Mouse (Mus musculus) cerebellum, adult 9-10 months (tissue): ENCODE measurements around the gene Hoxd4.

Experiments used
- DNase-seq: peaks from one replicate; pipeline ENCODE4 v3.0.0; 2022

Hoxd4 gene

DNA sequence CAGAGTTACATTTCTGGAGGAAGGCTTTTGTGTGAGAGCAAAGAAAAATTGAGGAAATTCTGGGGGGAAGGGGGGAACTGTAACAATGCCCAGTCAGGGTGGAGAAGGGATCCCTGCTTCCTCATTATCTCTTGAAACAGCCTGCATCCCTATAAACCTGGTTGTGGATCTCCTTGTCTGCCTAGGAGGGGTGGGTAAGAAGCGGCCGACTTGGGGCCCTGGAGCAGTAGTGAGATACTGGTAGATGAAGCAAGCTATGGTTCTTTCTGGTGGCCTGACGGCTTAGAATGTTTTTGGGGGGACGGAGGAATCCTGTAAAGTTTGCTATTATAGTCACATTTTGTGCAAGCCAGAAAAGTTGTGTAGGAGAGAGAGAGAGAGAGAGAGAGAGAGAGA is 18.3 kb upstream of the Hoxd4 start:
- no peak for DNase-seq

DNA sequence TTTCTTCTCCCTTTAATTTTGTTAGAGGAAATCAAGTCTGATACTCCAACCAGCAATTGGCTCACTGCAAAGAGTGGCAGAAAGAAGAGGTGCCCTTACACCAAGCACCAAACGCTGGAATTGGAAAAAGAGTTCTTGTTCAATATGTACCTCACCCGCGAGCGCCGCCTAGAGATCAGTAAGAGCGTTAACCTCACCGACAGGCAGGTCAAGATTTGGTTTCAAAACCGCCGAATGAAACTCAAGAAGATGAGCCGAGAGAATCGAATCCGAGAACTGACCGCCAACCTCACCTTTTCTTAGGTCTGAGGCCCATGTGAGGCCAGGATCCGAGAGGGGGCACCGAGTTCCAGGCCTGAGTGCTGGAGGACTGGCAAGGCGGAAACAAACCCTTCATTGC is 17.7 kb upstream of the Hoxd4 start:
- no peak for DNase-seq

GRCm38 (mm10) chr2:74695383-74695782 is 16.3 kb upstream of the Hoxd4 start:
- no peak for DNase-seq

DNA sequence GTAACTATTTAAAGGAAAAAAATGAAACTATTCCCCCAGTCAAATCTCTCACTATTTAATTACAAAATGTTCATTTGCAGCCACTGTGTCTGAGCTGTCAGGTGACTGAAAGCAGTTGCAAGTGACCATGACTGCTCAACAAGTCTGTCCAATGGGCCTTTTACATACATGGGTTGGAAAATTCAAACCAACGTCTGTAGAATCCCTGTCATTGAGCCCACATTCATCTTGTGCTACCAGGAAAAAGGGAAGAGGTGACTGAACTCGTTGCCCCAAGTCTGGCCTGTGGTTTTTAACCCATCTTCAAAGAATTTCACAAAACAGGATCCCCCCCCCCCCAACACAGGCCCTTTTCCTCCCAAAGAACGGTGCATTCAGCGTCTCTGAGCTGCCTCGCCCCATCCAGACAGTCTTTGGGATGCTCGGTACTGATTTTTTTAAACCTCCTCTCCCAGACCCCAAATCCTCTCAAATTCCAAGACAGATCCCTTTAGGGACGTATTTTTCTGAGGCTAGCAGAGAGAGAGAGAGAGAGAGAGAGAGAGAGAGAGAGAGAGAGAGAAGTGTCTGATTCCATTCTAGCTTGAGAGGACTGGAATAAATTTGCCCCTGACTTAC is 15.8 kb upstream of the Hoxd4 start:
- no peak for DNase-seq

GRCm38 (mm10) chr2:74696442-74697335 is 15.0 kb upstream of the Hoxd4 start:
- DNase-seq: no peak

- DNase-seq: no peak
Measured at GRCm38 (mm10) chr2:74697567-74698121, 14.1 kb upstream of the Hoxd4 start, which contains the start of gene Hoxd9. Gene Hoxd9, plus strand, starts transcription at chr2:74697727.

DNA sequence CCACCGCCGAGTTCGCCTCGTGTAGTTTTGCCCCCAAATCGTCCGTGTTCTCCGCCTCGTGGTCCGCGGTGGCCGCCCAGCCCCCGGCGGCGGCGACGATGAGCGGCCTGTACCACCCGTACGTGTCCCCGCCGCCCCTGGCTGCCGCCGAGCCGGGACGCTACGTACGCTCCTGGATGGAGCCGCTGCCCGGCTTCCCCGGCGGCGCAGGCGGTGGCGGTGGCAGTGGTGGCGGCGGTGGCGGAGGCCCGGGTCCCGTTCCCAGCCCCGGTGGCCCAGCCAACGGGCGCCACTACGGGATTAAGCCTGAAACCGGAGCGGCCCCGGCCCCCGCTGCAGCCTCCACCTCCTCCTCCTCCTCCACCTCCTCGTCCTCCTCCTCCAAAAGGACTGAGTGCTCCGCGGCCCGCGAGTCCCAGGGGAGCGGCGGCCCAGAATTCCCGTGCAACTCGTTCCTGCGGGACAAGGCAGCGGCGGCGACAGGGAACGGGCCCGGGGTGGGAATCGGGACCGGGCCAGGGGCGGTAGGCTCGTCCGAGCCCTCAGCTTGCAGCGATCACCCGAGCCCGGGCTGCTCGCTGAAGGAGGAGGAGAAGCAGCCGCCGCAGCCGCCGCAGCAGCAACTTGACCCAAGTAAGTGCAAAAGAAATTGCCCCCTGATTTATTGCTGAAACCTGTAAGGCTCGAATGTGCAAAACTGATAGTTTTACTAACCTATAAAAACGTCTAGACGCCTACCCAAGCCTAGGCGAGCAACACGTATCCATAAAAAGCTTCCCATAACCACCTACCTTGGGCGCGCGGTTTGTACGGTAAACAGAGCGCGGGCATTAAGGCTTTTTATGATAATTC is 13.3 kb upstream of the Hoxd4 start:
- DNase-seq: no peak

- no peak for DNase-seq
Measured at GRCm38 (mm10) chr2:74699053-74699430, 12.7 kb upstream of the Hoxd4 start.

GRCm38 (mm10) chr2:74699664-74700545 is 11.8 kb upstream of the Hoxd4 start:
- no peak for DNase-seq

GRCm38 (mm10) chr2:74700546-74701112 is 11.1 kb upstream of the Hoxd4 start:
- DNase-seq: no peak

GRCm38 (mm10) chr2:74701949-74702819 is 9.5 kb upstream of the Hoxd4 start:
- peak; percentile 45 for DNase-seq

GRCm38 (mm10) chr2:74702820-74703219 is 8.9 kb upstream of the Hoxd4 start:
- DNase-seq: no peak

- no peak for DNase-seq
Measured at GRCm38 (mm10) chr2:74703317-74703716, 8.4 kb upstream of the Hoxd4 start.

GRCm38 (mm10) chr2:74703720-74704392 is 7.9 kb upstream of the Hoxd4 start:
- DNase-seq: no peak

DNA sequence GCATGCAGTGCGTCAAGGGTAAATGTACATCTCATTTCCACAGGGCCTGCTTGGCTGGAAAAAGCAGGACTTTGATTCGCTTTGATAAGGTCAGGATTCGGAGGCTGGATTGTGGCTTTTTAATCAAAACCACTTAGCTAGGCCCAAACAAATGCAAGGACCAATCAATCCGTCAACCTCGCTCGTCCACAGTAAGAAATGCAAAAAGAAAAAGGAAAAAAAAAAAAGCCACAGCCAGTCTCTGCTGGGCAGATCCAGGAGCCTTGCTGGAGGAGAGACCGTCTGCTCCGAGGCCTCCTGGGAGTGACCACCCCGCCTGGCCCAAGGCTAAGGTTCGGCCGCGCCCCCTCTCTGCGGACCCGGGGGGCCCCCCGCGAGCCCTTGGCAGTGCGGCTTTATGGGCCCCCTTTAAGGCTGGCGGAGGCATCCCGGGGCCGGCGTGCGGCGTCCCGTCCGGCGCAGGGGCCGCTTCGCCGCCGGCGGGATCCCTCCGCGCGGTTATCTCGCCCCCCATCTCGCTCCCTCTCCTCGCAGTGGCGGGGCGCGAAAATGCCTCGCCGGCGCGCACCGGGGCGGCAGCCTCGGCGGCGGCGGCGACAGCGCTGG is 7.2 kb upstream of the Hoxd4 start, which contains the start of gene Hoxd8:
TSS of gene Hoxd8 (plus strand) at position 223 of the 606 bp plus-strand sequence.
- no peak for DNase-seq

GRCm38 (mm10) chr2:74704999-74705466 is 6.7 kb upstream of the Hoxd4 start:
- no peak for DNase-seq

GRCm38 (mm10) chr2:74705467-74706089 is 6.2 kb upstream of the Hoxd4 start:
- DNase-seq: no peak

DNA sequence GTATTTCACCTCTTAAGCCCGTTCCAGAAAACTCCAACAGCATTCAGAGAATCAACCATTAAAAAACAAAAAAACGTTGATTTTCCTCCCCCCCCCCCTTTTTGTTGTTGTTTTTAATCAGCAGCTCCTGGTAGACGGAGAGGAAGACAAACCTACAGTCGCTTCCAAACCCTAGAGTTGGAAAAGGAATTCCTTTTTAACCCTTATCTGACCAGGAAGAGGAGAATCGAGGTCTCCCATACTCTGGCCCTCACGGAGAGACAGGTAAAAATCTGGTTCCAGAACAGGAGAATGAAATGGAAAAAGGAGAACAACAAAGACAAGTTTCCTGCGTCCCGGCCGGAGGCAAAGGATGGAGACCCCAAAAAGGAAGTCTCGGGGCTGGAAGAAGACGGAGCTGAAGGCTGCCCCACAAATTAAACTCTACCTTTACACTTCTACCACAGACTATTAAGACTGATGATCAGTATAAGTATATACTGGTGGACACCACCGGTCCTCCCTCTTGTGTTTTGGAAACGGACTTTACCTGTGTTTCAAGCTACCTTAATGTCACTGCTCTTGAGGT is 5.3 kb upstream of the Hoxd4 start:
- DNase-seq: no peak
